Mouse (Mus musculus) heart, postnatal 0 days (tissue): ENCODE measurements at regions not wholly inside any gene's neighbourhood (a gene's known extent, or its start where the extent isn't known, plus 50 kb on each side); places are given as distances from the start of the nearest gene placed in this dataset.

Experiments
- ATAC-seq: fragments of 200-750 bp; cut with Nextera tagmentation; 2 replicates; pipeline ENCODE4 v1.8.0; 2017; ENCODE audit warnings: low read depth, moderate number of reproducible peaks, moderate library complexity; ENCODE audit not compliant: insufficient read depth
- DNase-seq: peaks from one replicate; pipeline ENCODE4 v3.0.0-alpha.2; 2016; ENCODE audit warnings: low spot score
- H3K27ac ChIP-seq: fragments of 300-500 bp; sonication (generic); 2 replicates; pipeline ENCODE4 v1.5.1; 2014; ENCODE audit warnings: low read depth, mild to moderate bottlenecking
- H3K27me3 ChIP-seq: fragments of 300-500 bp; sonication (generic); 2 replicates; pipeline ENCODE4 v1.6.1; 2014; ENCODE audit warnings: low read length, mixed read lengths; ENCODE audit not compliant: control insufficient read depth, insufficient read depth
- H3K36me3 ChIP-seq: fragments of 300-500 bp; sonication (generic); replicated peaks from 2 replicates; pipeline ENCODE4 v1.6.1; 2014; ENCODE audit warnings: low read length, mixed read lengths; ENCODE audit not compliant: control insufficient read depth, insufficient read depth
- H3K4me1 ChIP-seq: fragments of 300-500 bp; sonication (generic); 2 replicates; pipeline ENCODE4 v1.6.1; 2014; ENCODE audit warnings: antibody characterized with exemption; ENCODE audit not compliant: control insufficient read depth, insufficient read depth
- H3K4me2 ChIP-seq: fragments of 300-500 bp; sonication (generic); 2 replicates; pipeline ENCODE4 v1.6.1; 2014; ENCODE audit warnings: low read depth, mild to moderate bottlenecking, low read length, moderate library complexity
- H3K4me3 ChIP-seq: fragments of 300-500 bp; sonication (generic); 2 replicates; pipeline ENCODE4 v1.5.1; 2014; ENCODE audit warnings: low read depth, low read length
- H3K9ac ChIP-seq: fragments of 300-500 bp; sonication (generic); replicated peaks from 2 replicates; pipeline ENCODE4 v1.6.1; 2014; ENCODE audit warnings: low read depth, low read length, mixed read lengths
- H3K9me3 ChIP-seq: fragments of 300-500 bp; sonication (generic); replicated peaks from 2 replicates; pipeline ENCODE4 v1.6.1; 2016; ENCODE audit warnings: low read length; ENCODE audit not compliant: control insufficient read depth
- CTCF ChIP-seq: IDR thresholded peaks from 2 replicates; pipeline ENCODE4 v1.5.1; 2016; ENCODE audit warnings: antibody characterized with exemption, control low read depth, low read depth
- EP300 ChIP-seq: IDR thresholded peaks from 2 replicates; pipeline ENCODE4 v1.6.1; 2016; ENCODE audit warnings: antibody characterized with exemption, low read depth
- WGBS: fragments of 180-500 bp; shearing (Covaris S2); extraction: QIAGEN DNeasy Blood & Tissue Kit; methylation state at CpG from one replicate; pipeline ENCODE4 v1.1.7; 2014; 5-methylcytosine and 5-hydroxymethylcytosine counted together

DNA sequence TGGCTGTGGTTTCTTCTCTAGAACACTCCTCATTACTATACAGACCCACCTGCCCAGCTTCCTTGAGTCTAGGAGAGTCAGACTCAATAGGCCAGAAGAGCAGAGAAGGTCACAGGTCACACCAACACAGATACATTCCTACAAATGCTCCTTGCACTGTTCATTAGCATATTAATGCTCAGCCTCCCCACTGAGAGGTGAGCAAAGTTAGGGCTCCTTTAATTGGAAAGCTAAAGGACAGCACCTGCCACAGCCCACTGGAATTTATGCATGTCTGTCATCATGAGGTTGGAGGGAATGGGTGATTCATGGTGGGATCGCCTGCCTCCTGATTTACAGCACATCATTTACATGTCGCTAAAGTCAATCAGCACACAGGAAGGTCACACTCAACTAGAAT is 292.2 kb downstream of the Dhx35 start:
- no peaks in the 10 kb centered on the region for H3K27me3 ChIP-seq
- TF ChIP-seq CTCF (no peak), EP300 (no peak)
- no peak overlapping the region for H3K4me3 ChIP-seq
- DNase-seq: no peak
- H3K9me3 ChIP-seq: no peaks in the 10 kb centered on the region
- H3K4me2 ChIP-seq: no peak overlapping the region
- H3K9ac ChIP-seq: no peak overlapping the region
- no peaks in the 10 kb centered on the region for H3K36me3 ChIP-seq
- no peak overlapping the region for H3K27ac ChIP-seq
- ATAC-seq: no peak
- WGBS: 78% methylated on average over 2 of the region's 2 CpGs
- no peaks in the 10 kb centered on the region for H3K4me1 ChIP-seq

DNA sequence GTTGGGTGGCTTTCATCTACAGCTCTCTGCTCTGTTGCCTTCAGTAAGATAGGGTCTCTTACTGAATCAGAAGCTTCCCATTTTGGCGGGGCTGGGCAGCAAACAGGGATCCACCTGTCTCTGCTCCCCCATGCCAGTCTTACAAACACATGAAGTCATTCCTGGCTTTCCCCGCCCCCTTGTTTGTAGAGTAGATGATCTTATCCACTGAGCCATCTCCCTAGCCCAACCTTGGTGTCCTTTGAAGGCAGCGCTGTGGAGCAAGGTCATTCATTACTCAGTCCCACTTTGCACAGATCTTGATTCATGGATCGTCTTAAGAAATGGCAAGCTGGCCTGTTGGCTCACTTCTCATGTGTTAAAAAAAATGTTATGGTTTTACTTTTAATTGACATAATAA is 293.6 kb downstream of the Dhx35 start:
- no peak overlapping the region for H3K4me2 ChIP-seq
- no peak for TF ChIP-seq EP300
- TF ChIP-seq CTCF: no peak
- H3K4me3 ChIP-seq: no peak overlapping the region
- H3K4me1 ChIP-seq: no peaks in the 10 kb centered on the region
- DNase-seq: no peak
- H3K36me3 ChIP-seq: no peaks in the 10 kb centered on the region
- no peak overlapping the region for H3K9ac ChIP-seq
- no peak for ATAC-seq
- 75% methylated on average over 4 of the region's 4 CpGs for WGBS
- no peak overlapping the region for H3K27ac ChIP-seq
- H3K9me3 ChIP-seq: no peaks in the 10 kb centered on the region
- H3K27me3 ChIP-seq: no peaks in the 10 kb centered on the region

- no peaks in the 10 kb centered on the region for H3K4me1 ChIP-seq
- TF ChIP-seq EP300 (no peak), CTCF (no peak)
- H3K9me3 ChIP-seq: no peaks in the 10 kb centered on the region
- H3K4me2 ChIP-seq: no peak overlapping the region
- DNase-seq (no peak), ATAC-seq (peak; percentile 6; the same call in 1 of the 2 replicates)
- H3K27ac ChIP-seq: no peak overlapping the region
- WGBS: 40% methylated on average over 2 of the region's 2 CpGs
- H3K36me3 ChIP-seq: no peaks in the 10 kb centered on the region
- H3K9ac ChIP-seq: no peak overlapping the region
- no peaks in the 10 kb centered on the region for H3K27me3 ChIP-seq
- H3K4me3 ChIP-seq: no peak overlapping the region
Observed at GRCm38 (mm10) chr2:159096667-159097066, 302.1 kb downstream of the Dhx35 start.

- no peak for TF ChIP-seq EP300
- TF ChIP-seq CTCF: no peak
- no peak overlapping the region for H3K4me3 ChIP-seq
- no peak for ATAC-seq
- no peaks in the 10 kb centered on the region for H3K4me1 ChIP-seq
- DNase-seq: peak; percentile 16
- no peaks in the 10 kb centered on the region for H3K36me3 ChIP-seq
- no peak overlapping the region for H3K27ac ChIP-seq
- H3K27me3 ChIP-seq: no peaks in the 10 kb centered on the region
- H3K9me3 ChIP-seq: 0 out of 2 replicates have a peak, but pooled peaks cover 5% of the 10 kb centered on the region
- WGBS: 54% methylated on average over 6 of the region's 6 CpGs
- no peak overlapping the region for H3K9ac ChIP-seq
- no peak overlapping the region for H3K4me2 ChIP-seq
Observed at GRCm38 (mm10) chr2:159134042-159134441, 339.4 kb downstream of the Dhx35 start.

DNA sequence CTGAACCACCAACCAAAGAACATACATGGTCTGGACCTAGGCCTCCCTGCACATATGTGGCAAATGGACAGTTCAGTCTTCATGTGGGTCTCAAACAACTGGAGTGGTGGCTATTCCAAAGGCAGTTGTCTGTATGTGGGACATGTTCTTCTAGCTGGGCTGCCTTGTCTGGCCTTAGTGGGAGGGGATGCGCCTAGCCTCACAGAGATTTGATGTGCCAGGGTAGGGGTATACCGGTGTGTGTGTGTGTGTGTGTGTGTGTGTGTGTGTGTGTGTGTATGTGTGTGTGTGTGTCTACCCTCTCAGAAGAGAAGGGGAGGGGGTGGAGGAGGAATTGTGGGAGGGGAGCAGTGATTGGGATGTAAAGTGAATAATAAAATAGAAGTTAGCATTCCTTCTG is 344.0 kb downstream of the Dhx35 start:
- Histone ChIP-seq H3K4me1 (no peaks in the 10 kb centered on the region), H3K4me3 (no peak overlapping the region), H3K9ac (no peak overlapping the region), H3K9me3 (no peaks in the 10 kb centered on the region), H3K27ac (no peak overlapping the region), H3K36me3 (no peaks in the 10 kb centered on the region), H3K27me3 (no peaks in the 10 kb centered on the region), H3K4me2 (no peak overlapping the region)
- DNase-seq (no peak), ATAC-seq (no peak)
- WGBS: 97% methylated on average over 2 of the region's 2 CpGs
- no peak for TF ChIP-seq EP300
- TF ChIP-seq CTCF: no peak

GRCm38 (mm10) chr2:159145980-159146379 is 351.4 kb downstream of the Dhx35 start:
- H3K36me3 ChIP-seq: no peaks in the 10 kb centered on the region
- no peak for DNase-seq
- no peak overlapping the region for H3K4me2 ChIP-seq
- no peaks in the 10 kb centered on the region for H3K4me1 ChIP-seq
- H3K9me3 ChIP-seq: no peaks in the 10 kb centered on the region
- no peaks in the 10 kb centered on the region for H3K27me3 ChIP-seq
- TF ChIP-seq CTCF (no peak), EP300 (no peak)
- no peak overlapping the region for H3K4me3 ChIP-seq
- no peak for ATAC-seq
- no peak overlapping the region for H3K9ac ChIP-seq
- WGBS: 80% methylated on average over 6 of the region's 6 CpGs
- H3K27ac ChIP-seq: no peak overlapping the region
